12 mouse cellular contexts compared by ENCODE assay signal in genomic region chr2:166215191-166215590, GRCm38 (mm10). TPM values are rescaled to one million over a fixed set of nuclear protein-coding genes. Genes with fewer than 3 reads are reported as not detected.
A peak's percentile ranks its signal among the peaks of the same experiment; 100 is the strongest.
DNase-seq lines count a peak whose midpoint lies in the region; ATAC-seq lines count a peak whose summit lies in the region.
"Had no signal": no experiment of that assay in that cellular context is flagged by ENCODE, and none has a peak within 500 bp of the region (broad histone marks: within the 10 kb centered on the region; RNA-seq: fewer than 3 reads in every experiment).

No protein-coding gene starts in this region.

- peaks cover 42% of the 10 kb centered on the region for H3K4me1 ChIP-seq in midbrain, embryonic 10.5 days
- peaks cover 22% of the 10 kb centered on the region for H3K4me1 ChIP-seq in midbrain, embryonic 15.5 days
- peaks cover 2% of the 10 kb centered on the region; the same call in 1 of the 2 replicates for H3K4me1 ChIP-seq in embryonic facial prominence, embryonic 11.5 days (ENCODE audit: control insufficient read depth, insufficient read depth, low read length)
- H3K4me1 ChIP-seq in intestine, embryonic 16.5 days (ENCODE audit: control insufficient read depth, insufficient read depth, low read length): peaks cover 7% of the 10 kb centered on the region; the same call in 1 of the 2 replicates
- H3K4me1 ChIP-seq in neural tube, embryonic 15.5 days: peaks cover 24% of the 10 kb centered on the region

- H3K9me3 ChIP-seq in midbrain, embryonic 10.5 days (replicated peaks): no peaks in the 10 kb centered on the region
- no peaks in the 10 kb centered on the region for H3K9me3 ChIP-seq in midbrain, embryonic 15.5 days
- no peaks in the 10 kb centered on the region for H3K9me3 ChIP-seq in embryonic facial prominence, embryonic 11.5 days (replicated peaks; ENCODE audit: control insufficient read depth, low read length)
- no peaks in the 10 kb centered on the region for H3K9me3 ChIP-seq in intestine, embryonic 16.5 days (ENCODE audit: control insufficient read depth, low read length)
- H3K9me3 ChIP-seq in neural tube, embryonic 15.5 days (replicated peaks): no peaks in the 10 kb centered on the region
- H3K9me3 ChIP-seq: limb, embryonic 12.5 days had no signal

- no peak overlapping the region for H3K9ac ChIP-seq in midbrain, embryonic 15.5 days
- no peak overlapping the region for H3K9ac ChIP-seq in embryonic facial prominence, embryonic 11.5 days (replicated peaks; ENCODE audit: low read length)
- 0 out of 2 replicates have a peak overlapping the region, but pooled peaks have one; percentile 52 for H3K9ac ChIP-seq in intestine, embryonic 16.5 days (ENCODE audit: low read depth, low read length)
- no peak overlapping the region for H3K9ac ChIP-seq in neural tube, embryonic 15.5 days (replicated peaks)
- H3K9ac ChIP-seq: limb, embryonic 12.5 days; lung, embryonic 14.5 days had no signal

- H3K4me3 ChIP-seq in midbrain, embryonic 10.5 days: 0 out of 2 replicates have a peak overlapping the region, but pooled peaks have one; percentile 4
- H3K4me3 ChIP-seq in midbrain, embryonic 15.5 days: no peak overlapping the region
- H3K4me3 ChIP-seq in embryonic facial prominence, embryonic 11.5 days (ENCODE audit: low read depth, low read length): no peak overlapping the region
- H3K4me3 ChIP-seq in intestine, embryonic 16.5 days (ENCODE audit: low read length): no peak overlapping the region
- no peak overlapping the region for H3K4me3 ChIP-seq in neural tube, embryonic 15.5 days (replicated peaks)
- H3K4me3 ChIP-seq: erythroblast, embryonic 14.5 days; limb, embryonic 12.5 days had no signal

- peak overlapping the region; percentile 60 for H3K27ac ChIP-seq in midbrain, embryonic 10.5 days (replicated peaks)
- H3K27ac ChIP-seq in midbrain, embryonic 15.5 days: no peak overlapping the region
- no peak overlapping the region for H3K27ac ChIP-seq in embryonic facial prominence, embryonic 11.5 days (replicated peaks; ENCODE audit: low read depth, low read length)
- H3K27ac ChIP-seq in intestine, embryonic 16.5 days (ENCODE audit: low read length): peak overlapping the region; percentile 57
- peak overlapping the region; percentile 30; the same call in 1 of the 2 replicates for H3K27ac ChIP-seq in neural tube, embryonic 15.5 days (replicated peaks)
- H3K27ac ChIP-seq: limb, embryonic 12.5 days had no signal

- WGBS in midbrain, embryonic 10.5 days: 49% methylated on average over 7 of the region's 7 CpGs
- 34% methylated on average over 7 of the region's 7 CpGs for WGBS in midbrain, embryonic 15.5 days
- 43% methylated on average over 7 of the region's 7 CpGs for WGBS in embryonic facial prominence, embryonic 11.5 days
- WGBS in intestine, embryonic 16.5 days: 61% methylated on average over 7 of the region's 7 CpGs
- 29% methylated on average over 7 of the region's 7 CpGs for WGBS in neural tube, embryonic 15.5 days

- no peaks in the 10 kb centered on the region for H3K36me3 ChIP-seq in midbrain, embryonic 10.5 days
- no peaks in the 10 kb centered on the region for H3K36me3 ChIP-seq in midbrain, embryonic 15.5 days (replicated peaks)
- H3K36me3 ChIP-seq in embryonic facial prominence, embryonic 11.5 days (replicated peaks; ENCODE audit: control insufficient read depth, insufficient read depth, low read depth, low read length): no peaks in the 10 kb centered on the region
- no peaks in the 10 kb centered on the region for H3K36me3 ChIP-seq in intestine, embryonic 16.5 days (ENCODE audit: control insufficient read depth, insufficient read depth, low read length)
- H3K36me3 ChIP-seq in neural tube, embryonic 15.5 days: no peaks in the 10 kb centered on the region
- H3K36me3 ChIP-seq: limb, embryonic 12.5 days had no signal

- H3K27me3 ChIP-seq in midbrain, embryonic 10.5 days (ENCODE audit: low read depth, poor library complexity, severe bottlenecking): peaks cover 81% of the 10 kb centered on the region
- peaks cover 11% of the 10 kb centered on the region; the same call in 1 of the 2 replicates for H3K27me3 ChIP-seq in midbrain, embryonic 15.5 days (replicated peaks)
- H3K27me3 ChIP-seq in embryonic facial prominence, embryonic 11.5 days (ENCODE audit: control insufficient read depth, insufficient read depth, low read length): no peaks in the 10 kb centered on the region
- H3K27me3 ChIP-seq in intestine, embryonic 16.5 days (replicated peaks; ENCODE audit: control insufficient read depth, insufficient read depth, low read length): no peaks in the 10 kb centered on the region; the same call in 1 of the 2 replicates
- H3K27me3 ChIP-seq in neural tube, embryonic 15.5 days (replicated peaks): peaks cover 24% of the 10 kb centered on the region
- H3K27me3 ChIP-seq: limb, embryonic 12.5 days had no signal

- H3K4me2 ChIP-seq in midbrain, embryonic 15.5 days: no peak overlapping the region
- H3K4me2 ChIP-seq in embryonic facial prominence, embryonic 11.5 days (ENCODE audit: low read depth, low read length): no peak overlapping the region
- peak overlapping the region; percentile 36; the same call in 1 of the 2 replicates for H3K4me2 ChIP-seq in intestine, embryonic 16.5 days (ENCODE audit: low read depth, low read length)
- H3K4me2 ChIP-seq in neural tube, embryonic 15.5 days: no peak overlapping the region
- H3K4me2 ChIP-seq: limb, embryonic 12.5 days; lung, embryonic 14.5 days had no signal

- peak; percentile 63 for DNase-seq in midbrain, embryonic 10.5 days (ENCODE audit: low spot score)
- no peak for DNase-seq in embryonic facial prominence, embryonic 11.5 days (ENCODE audit: low spot score)
- no peak for DNase-seq in urinary bladder, adult 18-20 months (ENCODE audit: low spot score in 2 of 2)
- no peak for DNase-seq in yolk sac, embryonic 10.5 days (ENCODE audit: low spot score)
- DNase-seq: adrenal gland, postnatal 25 days; heart, adult 11 months; lung, embryonic 14.5 days had no signal

- no peak for ATAC-seq in midbrain, embryonic 15.5 days (replicated peaks)
- ATAC-seq in embryonic facial prominence, embryonic 11.5 days (replicated peaks; ENCODE audit: insufficient number of reproducible peaks, low FRiP score, low TSS enrichment, low read depth): 0 out of 2 replicates have a peak, but pooled peaks have one; percentile 20
- peak; percentile 36 for ATAC-seq in intestine, embryonic 16.5 days
- ATAC-seq in neural tube, embryonic 15.5 days (ENCODE audit: low FRiP score): no peak

RNA-seq across cellular contexts. Expression of gene Sulf2, which starts 59.7 kb away (rescaled TPM):
- polyA plus RNA-seq in midbrain, embryonic 10.5 days (2016; fragmentation: Nextera tagmentation; extraction: Ambion mirVana): 62.5 and 74.5 TPM in 2 replicates
- 106 and 108 TPM in 2 replicates for polyA plus RNA-seq in midbrain, embryonic 15.5 days (2015; fragmentation: Nextera tagmentation; extraction: Ambion mirVana)
- polyA plus RNA-seq in embryonic facial prominence, embryonic 11.5 days (2014; fragmentation: Nextera tagmentation; extraction: Ambion mirVana): 166 and 168 TPM in 2 replicates
- polyA plus RNA-seq in intestine, embryonic 16.5 days (2015; fragmentation: Nextera tagmentation; extraction: Ambion mirVana): 68.4 and 76.3 TPM in 2 replicates
- polyA plus RNA-seq in neural tube, embryonic 15.5 days (2015; fragmentation: Nextera tagmentation; extraction: Ambion mirVana): 118 and 123 TPM in 2 replicates

Comparison
In these comparisons a context has a peak if more than half of its experiments do, and no peak if none do; other contexts are left out.
1. H3K27ac ChIP-seq: peak in midbrain, embryonic 10.5 days (single experiment), intestine, embryonic 16.5 days (single experiment) and neural tube, embryonic 15.5 days (single experiment); none in midbrain, embryonic 15.5 days (single experiment) and embryonic facial prominence, embryonic 11.5 days (single experiment).
2. ATAC-seq: peak in embryonic facial prominence, embryonic 11.5 days (single experiment) and intestine, embryonic 16.5 days (single experiment); none in midbrain, embryonic 15.5 days (single experiment) and neural tube, embryonic 15.5 days (single experiment).